Mouse (Mus musculus) ES-E14 (cell line): ENCODE measurements around the gene Rcn1.

Experiments
- CHD2 ChIP-seq: IDR thresholded peaks from 2 replicates; pipeline ENCODE4 v1.6.1; 2014; ENCODE audit warnings: mild to moderate bottlenecking, low read depth, low read length, inconsistent platforms
- HCFC1 ChIP-seq: IDR thresholded peaks from 2 replicates; pipeline ENCODE4 v1.6.1; 2012; ENCODE audit warnings: low read length, inconsistent platforms, borderline replicate concordance; ENCODE audit not compliant: insufficient read depth
- ZC3H11A ChIP-seq: IDR thresholded peaks from 2 replicates; pipeline ENCODE4 v1.6.1; 2012; ENCODE audit warnings: low read depth, mild to moderate bottlenecking, inconsistent platforms, low read length, borderline replicate concordance

GRCm38 (mm10) chr2:105390653-105391413 lies 8.3 kb downstream of the Rcn1 start:
- TF ChIP-seq CHD2 (no peak), ZC3H11A (no peak), HCFC1 (no peak)
